Mouse (Mus musculus) hindbrain, embryonic 15.5 days (tissue): ENCODE measurements around the gene Vps13a. TPM values are rescaled to one million over a fixed set of nuclear protein-coding genes. Genes with fewer than 3 reads are reported as not detected.

Experiments
- ATAC-seq: fragments of 200-750 bp; cut with Nextera tagmentation; 2 replicates; pipeline ENCODE4 v1.8.0; 2017; ENCODE audit warnings: low read depth, moderate number of reproducible peaks, moderate TSS enrichment; ENCODE audit not compliant: low FRiP score
- H3K27ac ChIP-seq: fragments of 300-500 bp; sonication (generic); replicated peaks from 2 replicates; pipeline ENCODE4 v1.5.1; 2015; ENCODE audit warnings: mild to moderate bottlenecking, inconsistent platforms
- H3K27me3 ChIP-seq: fragments of 300-500 bp; sonication (generic); 2 replicates; pipeline ENCODE4 v1.6.1; 2015; ENCODE audit warnings: control low read depth, inconsistent platforms
- H3K36me3 ChIP-seq: fragments of 300-500 bp; sonication (generic); 2 replicates; pipeline ENCODE4 v1.6.1; 2015; ENCODE audit warnings: control low read depth, inconsistent platforms
- H3K4me1 ChIP-seq: fragments of 300-500 bp; sonication (generic); replicated peaks from 2 replicates; pipeline ENCODE4 v1.6.1; 2015; ENCODE audit warnings: control low read depth, inconsistent platforms
- H3K4me2 ChIP-seq: fragments of 300-500 bp; sonication (generic); 2 replicates; pipeline ENCODE4 v1.6.1; 2015; ENCODE audit warnings: moderate library complexity, mild to moderate bottlenecking, inconsistent platforms
- H3K4me3 ChIP-seq: fragments of 300-500 bp; sonication (generic); 2 replicates; pipeline ENCODE4 v1.5.1; 2015; ENCODE audit warnings: mild to moderate bottlenecking, inconsistent platforms
- H3K9ac ChIP-seq: fragments of 300-500 bp; sonication (generic); 2 replicates; pipeline ENCODE4 v1.6.1; 2015; ENCODE audit warnings: inconsistent platforms
- H3K9me3 ChIP-seq: fragments of 300-500 bp; sonication (generic); 2 replicates; pipeline ENCODE4 v1.6.1; 2016; ENCODE audit warnings: control low read depth, inconsistent platforms
- WGBS: fragments of 180-500 bp; shearing (Covaris S2); methylation state at CpG from one replicate; pipeline ENCODE4 v1.1.7; 2015; 5-methylcytosine and 5-hydroxymethylcytosine counted together
- polyA plus RNA-seq: library from polyadenylated mRNA; unstranded; fragments of >200 nt; fragmentation: Nextera tagmentation; extraction: Ambion mirVana; gene quantifications from 2 replicates; pipeline ENCODE4 v1.2.1, GENCODE M21; 2015

Gene Vps13a
- polyA plus RNA-seq, 1 experiment from 2014 or later, result 9.7 TPM

- WGBS, result 15% methylated on average over 9 of the region's 9 CpGs
- peak; percentile 89 for ATAC-seq
- H3K4me1 ChIP-seq, result peaks cover 6% of the 10 kb centered on the region
- no peaks in the 10 kb centered on the region for H3K27me3 ChIP-seq
- no peak overlapping the region for H3K27ac ChIP-seq
- H3K36me3 ChIP-seq, result no peaks in the 10 kb centered on the region
- no peak overlapping the region for H3K4me3 ChIP-seq
- no peak overlapping the region for H3K9ac ChIP-seq
- no peaks in the 10 kb centered on the region for H3K9me3 ChIP-seq
- peak overlapping the region; percentile 44 for H3K4me2 ChIP-seq
Observed at GRCm38 (mm10) chr19:16599298-16599970, 181.3 kb downstream of the Vps13a start.

- H3K9me3 ChIP-seq, result no peaks in the 10 kb centered on the region
- peak overlapping the region; percentile 44 for H3K4me2 ChIP-seq
- no peaks in the 10 kb centered on the region for H3K27me3 ChIP-seq
- H3K4me3 ChIP-seq, result no peak overlapping the region
- peak; percentile 66 for ATAC-seq
- H3K4me1 ChIP-seq, result peaks cover 6% of the 10 kb centered on the region
- no peak overlapping the region for H3K27ac ChIP-seq
- H3K9ac ChIP-seq, result no peak overlapping the region
- 51% methylated on average over 11 of the region's 11 CpGs for WGBS
- no peaks in the 10 kb centered on the region for H3K36me3 ChIP-seq
Observed at GRCm38 (mm10) chr19:16598653-16599297, 182.0 kb downstream of the Vps13a start.

GRCm38 (mm10) chr19:16597216-16597615, 183.5 kb downstream of the Vps13a start:
- H3K9me3 ChIP-seq, result no peaks in the 10 kb centered on the region
- no peak overlapping the region for H3K4me3 ChIP-seq
- H3K4me2 ChIP-seq, result no peak overlapping the region
- no peaks in the 10 kb centered on the region for H3K36me3 ChIP-seq
- H3K27me3 ChIP-seq, result no peaks in the 10 kb centered on the region
- no peak for ATAC-seq
- H3K9ac ChIP-seq, result no peak overlapping the region
- WGBS, result 76% methylated on average over 6 of the region's 6 CpGs
- H3K4me1 ChIP-seq, result peaks cover 6% of the 10 kb centered on the region
- H3K27ac ChIP-seq, result no peak overlapping the region

GRCm38 (mm10) chr19:16593975-16594317, 186.8 kb downstream of the Vps13a start:
- Histone ChIP-seq H3K4me1 (peaks cover 3% of the 10 kb centered on the region), H3K36me3 (no peaks in the 10 kb centered on the region), H3K4me3 (no peak overlapping the region), H3K9ac (no peak overlapping the region), H3K27ac (no peak overlapping the region), H3K9me3 (no peaks in the 10 kb centered on the region), H3K4me2 (no peak overlapping the region), H3K27me3 (no peaks in the 10 kb centered on the region)
- no peak for ATAC-seq

- Histone ChIP-seq H3K27me3 (no peaks in the 10 kb centered on the region), H3K4me1 (no peaks in the 10 kb centered on the region), H3K9me3 (no peaks in the 10 kb centered on the region), H3K27ac (no peak overlapping the region), H3K9ac (no peak overlapping the region), H3K36me3 (no peaks in the 10 kb centered on the region), H3K4me2 (no peak overlapping the region), H3K4me3 (no peak overlapping the region)
- WGBS, result 77% methylated on average over 7 of the region's 7 CpGs
- peak; percentile 59; the same call in 1 of the 2 replicates for ATAC-seq
Observed at GRCm38 (mm10) chr19:16593256-16593974, 187.3 kb downstream of the Vps13a start.

GRCm38 (mm10) chr19:16585379-16585778, 195.4 kb downstream of the Vps13a start:
- no peak for ATAC-seq
- Histone ChIP-seq H3K9me3 (no peaks in the 10 kb centered on the region), H3K4me2 (no peak overlapping the region), H3K36me3 (no peaks in the 10 kb centered on the region), H3K9ac (no peak overlapping the region), H3K27me3 (no peaks in the 10 kb centered on the region), H3K4me1 (no peaks in the 10 kb centered on the region), H3K4me3 (no peak overlapping the region), H3K27ac (no peak overlapping the region)
- WGBS, result 7% methylated on average over 3 of the region's 3 CpGs

GRCm38 (mm10) chr19:16584546-16584945, 196.2 kb downstream of the Vps13a start:
- Histone ChIP-seq H3K4me2 (no peak overlapping the region), H3K27ac (no peak overlapping the region), H3K9ac (no peak overlapping the region), H3K4me3 (no peak overlapping the region), H3K4me1 (no peaks in the 10 kb centered on the region), H3K9me3 (no peaks in the 10 kb centered on the region), H3K36me3 (no peaks in the 10 kb centered on the region), H3K27me3 (no peaks in the 10 kb centered on the region)
- no peak for ATAC-seq
- WGBS, result 92% methylated on average over 7 of the region's 7 CpGs

- no peak overlapping the region for H3K4me2 ChIP-seq
- H3K4me1 ChIP-seq, result no peaks in the 10 kb centered on the region
- H3K9ac ChIP-seq, result no peak overlapping the region
- no peaks in the 10 kb centered on the region for H3K9me3 ChIP-seq
- no peak overlapping the region for H3K27ac ChIP-seq
- H3K36me3 ChIP-seq, result no peaks in the 10 kb centered on the region
- H3K27me3 ChIP-seq, result no peaks in the 10 kb centered on the region
- 90% methylated on average over 8 of the region's 8 CpGs for WGBS
- H3K4me3 ChIP-seq, result no peak overlapping the region
- no peak for ATAC-seq
Observed at GRCm38 (mm10) chr19:16580501-16580900, 200.2 kb downstream of the Vps13a start.

- ATAC-seq, result no peak
- H3K36me3 ChIP-seq, result no peaks in the 10 kb centered on the region
- no peak overlapping the region for H3K4me2 ChIP-seq
- no peaks in the 10 kb centered on the region for H3K4me1 ChIP-seq
- H3K9ac ChIP-seq, result no peak overlapping the region
- no peak overlapping the region for H3K4me3 ChIP-seq
- 85% methylated on average over 7 of the region's 7 CpGs for WGBS
- H3K27ac ChIP-seq, result no peak overlapping the region
- H3K9me3 ChIP-seq, result no peaks in the 10 kb centered on the region
- no peaks in the 10 kb centered on the region for H3K27me3 ChIP-seq
Observed at GRCm38 (mm10) chr19:16579656-16580260, 201.0 kb downstream of the Vps13a start.

GRCm38 (mm10) chr19:16576790-16577189, 203.9 kb downstream of the Vps13a start:
- 90% methylated on average over 6 of the region's 6 CpGs for WGBS
- Histone ChIP-seq H3K9me3 (no peaks in the 10 kb centered on the region), H3K4me1 (no peaks in the 10 kb centered on the region), H3K27ac (no peak overlapping the region), H3K4me3 (no peak overlapping the region), H3K4me2 (no peak overlapping the region), H3K36me3 (no peaks in the 10 kb centered on the region), H3K27me3 (no peaks in the 10 kb centered on the region), H3K9ac (no peak overlapping the region)
- ATAC-seq, result no peak
